Mouse (Mus musculus) limb, embryonic 13.5 days (tissue): ENCODE data around the gene Dda1. TPM values are rescaled to one million over a fixed set of nuclear protein-coding genes. Genes with fewer than 3 reads are reported as not detected.

Experiments used
- ATAC-seq: fragments of 200-750 bp; cut with Nextera tagmentation; 2 replicates; pipeline ENCODE4 v1.8.0; 2017; ENCODE audit warnings: low read depth, moderate number of reproducible peaks, moderate TSS enrichment; ENCODE audit not compliant: low FRiP score
- H3K27ac ChIP-seq: fragments of 300-500 bp; sonication (generic); 2 replicates; pipeline ENCODE4 v1.5.1; 2015; ENCODE audit warnings: inconsistent platforms, mild to moderate bottlenecking, moderate library complexity
- H3K27me3 ChIP-seq: fragments of 300-500 bp; sonication (generic); 2 replicates; pipeline ENCODE4 v1.6.1; 2015; ENCODE audit warnings: mild to moderate bottlenecking, inconsistent platforms
- H3K36me3 ChIP-seq: fragments of 300-500 bp; sonication (generic); 2 replicates; pipeline ENCODE4 v1.6.1; 2015; ENCODE audit warnings: inconsistent platforms, mild to moderate bottlenecking, moderate library complexity
- H3K4me1 ChIP-seq: fragments of 300-500 bp; sonication (generic); 2 replicates; pipeline ENCODE4 v1.6.1; 2015; ENCODE audit warnings: inconsistent platforms
- H3K4me2 ChIP-seq: fragments of 300-500 bp; sonication (generic); replicated peaks from 2 replicates; pipeline ENCODE4 v1.6.1; 2015; ENCODE audit warnings: inconsistent platforms, mild to moderate bottlenecking, moderate library complexity
- H3K4me3 ChIP-seq: fragments of 300-500 bp; sonication (generic); 2 replicates; pipeline ENCODE4 v1.5.1; 2015; ENCODE audit warnings: moderate library complexity, mild to moderate bottlenecking, inconsistent platforms
- H3K9ac ChIP-seq: fragments of 300-500 bp; sonication (generic); 2 replicates; pipeline ENCODE4 v1.6.1; 2015; ENCODE audit warnings: mild to moderate bottlenecking, inconsistent platforms
- H3K9me3 ChIP-seq: fragments of 300-500 bp; sonication (generic); 2 replicates; pipeline ENCODE4 v1.6.1; 2016; ENCODE audit warnings: inconsistent platforms
- WGBS: fragments of 180-500 bp; shearing (Covaris S2); methylation state at CpG from one replicate; pipeline ENCODE4 v1.1.7; 2015; 5-methylcytosine and 5-hydroxymethylcytosine counted together
- polyA plus RNA-seq: library from polyadenylated mRNA; unstranded; fragments of >200 nt; fragmentation: Nextera tagmentation; extraction: Ambion mirVana; gene quantifications from 2 replicates; pipeline ENCODE4 v1.2.1, GENCODE M21; 2015

Gene Dda1
- polyA plus RNA-seq, 1 experiment from 2014 or later: 105 TPM

DNA sequence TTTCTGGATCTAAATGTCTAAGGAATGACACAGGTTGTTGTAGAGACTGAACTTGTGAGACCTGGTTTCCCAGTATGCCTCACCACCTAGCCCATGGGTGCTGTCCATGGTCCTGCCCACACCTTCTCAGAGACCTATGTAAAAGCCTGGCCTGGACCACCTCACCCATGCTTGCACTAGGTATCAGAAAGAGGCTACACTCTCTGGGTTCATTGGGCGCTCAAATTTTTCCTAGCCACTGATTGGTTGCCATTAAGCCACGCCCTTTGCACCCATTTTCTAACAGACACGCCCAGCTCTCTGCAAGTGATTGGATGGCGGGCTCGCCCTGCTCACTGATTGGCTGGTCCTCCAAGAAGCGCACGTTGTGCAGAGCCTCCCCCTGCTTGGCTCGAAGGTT, 14.9 kb downstream of the Dda1 start:
- peaks cover 52% of the 10 kb centered on the region for H3K36me3 ChIP-seq
- 42% methylated on average over 8 of the region's 8 CpGs for WGBS
- H3K9ac ChIP-seq: no peak overlapping the region
- no peak for ATAC-seq
- no peaks in the 10 kb centered on the region for H3K27me3 ChIP-seq
- no peak overlapping the region for H3K27ac ChIP-seq
- H3K4me1 ChIP-seq: peaks cover 24% of the 10 kb centered on the region
- peak overlapping the region; percentile 93; the same call in 1 of the 2 replicates for H3K4me2 ChIP-seq
- H3K4me3 ChIP-seq: peak overlapping the region; percentile 5; the same call in 1 of the 2 replicates
- H3K9me3 ChIP-seq: no peaks in the 10 kb centered on the region

DNA sequence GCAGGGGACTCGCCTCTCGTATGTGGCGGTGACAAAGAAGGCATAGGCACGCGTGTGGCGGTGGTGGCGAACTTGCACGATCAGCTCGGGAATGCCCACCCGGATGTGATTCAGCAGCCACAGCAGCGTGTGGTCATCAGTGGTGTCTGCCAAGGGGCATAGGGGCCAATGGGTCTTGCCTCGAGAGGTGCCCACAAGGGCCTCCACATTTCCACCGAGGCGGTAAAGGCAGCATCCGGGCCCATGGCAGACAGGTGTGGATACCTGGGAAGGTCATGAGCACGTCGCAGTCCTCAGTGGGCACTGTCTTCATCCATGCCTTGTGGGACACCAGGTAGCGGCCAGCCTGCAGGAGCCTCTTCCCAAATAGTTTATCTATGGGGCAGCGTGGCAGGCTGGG, 15.7 kb downstream of the Dda1 start:
- Histone ChIP-seq H3K4me3 (peak overlapping the region; percentile 74), H3K9me3 (no peaks in the 10 kb centered on the region), H3K36me3 (peaks cover 44% of the 10 kb centered on the region), H3K27me3 (no peaks in the 10 kb centered on the region), H3K4me2 (peak overlapping the region; percentile 93), H3K4me1 (peaks cover 32% of the 10 kb centered on the region), H3K9ac (peak overlapping the region; percentile 90; the same call in 1 of the 2 replicates), H3K27ac (no peak overlapping the region)
- 93% methylated on average over 19 of the region's 19 CpGs for WGBS
- ATAC-seq: no peak

DNA sequence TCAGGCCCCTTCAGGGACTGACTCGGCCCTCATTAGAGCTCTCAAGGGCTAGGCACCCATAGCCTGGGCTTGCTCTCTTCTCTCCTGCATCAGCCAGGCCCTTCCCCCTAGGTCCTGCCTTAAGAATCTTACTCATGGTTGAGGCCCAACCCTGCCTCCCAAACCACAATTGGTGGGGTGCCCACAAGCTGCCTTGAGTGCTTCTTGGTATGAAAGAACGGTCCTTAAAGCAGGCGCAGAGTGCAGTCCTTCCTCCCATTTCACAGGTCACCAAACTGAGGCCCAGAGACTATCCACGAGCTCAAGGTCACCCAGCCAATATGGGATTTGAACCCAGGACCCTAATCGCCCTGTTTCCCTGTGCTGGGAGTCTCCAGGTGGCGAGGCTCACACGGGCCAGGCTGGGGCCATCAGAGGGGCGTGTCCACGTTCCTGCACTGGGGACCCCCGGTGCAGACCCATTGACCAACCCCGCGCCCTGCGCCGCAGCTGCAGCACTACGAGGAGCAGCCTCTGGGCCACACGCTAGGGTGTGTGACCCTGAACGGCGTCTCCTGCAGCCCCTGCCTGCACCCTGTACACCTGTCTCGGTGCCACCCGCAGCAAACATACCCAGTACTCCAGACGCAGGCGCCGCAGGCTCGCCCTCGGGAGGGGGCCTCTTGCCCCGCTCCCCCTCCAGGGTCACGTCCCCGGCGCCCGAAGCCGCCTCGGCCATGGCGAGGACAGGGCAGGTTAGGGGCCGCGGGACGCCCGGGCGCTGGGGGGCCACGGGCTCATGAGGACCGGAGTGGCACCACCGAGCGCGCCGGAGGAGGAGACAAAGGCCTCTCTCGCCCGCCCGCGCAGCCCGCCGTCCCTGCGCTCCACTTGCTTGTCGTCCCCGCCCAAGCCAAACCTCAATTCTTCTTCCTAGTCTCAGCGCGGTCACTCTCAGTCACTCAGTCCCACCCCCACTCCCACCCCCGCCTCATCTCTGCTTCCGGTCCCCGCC, 16.4 kb downstream of the Dda1 start, which contains the start of gene Ano8:
Gene Ano8 (minus strand): TSS at position 822 of the 994 bp plus-strand sequence.
- peaks cover 43% of the 10 kb centered on the region for H3K36me3 ChIP-seq
- H3K4me1 ChIP-seq: peaks cover 35% of the 10 kb centered on the region
- peak within 1 kb of the TSS; percentile 61; the same call in 1 of the 2 replicates for H3K27ac ChIP-seq
- peak within 1 kb of the TSS; percentile 74 for H3K4me3 ChIP-seq
- peak; percentile 68 for ATAC-seq
- no peaks in the 10 kb centered on the region for H3K9me3 ChIP-seq
- H3K9ac ChIP-seq: peak within 1 kb of the TSS; percentile 90
- 5% methylated on average over 54 of the region's 58 CpGs for WGBS
- no peaks in the 10 kb centered on the region for H3K27me3 ChIP-seq
- H3K4me2 ChIP-seq: peak within 1 kb of the TSS; percentile 93

GRCm38 (mm10) chr8:71486136-71486529, 17.1 kb downstream of the Dda1 start:
- H3K27me3 ChIP-seq: no peaks in the 10 kb centered on the region
- H3K4me2 ChIP-seq: peak overlapping the region; percentile 93
- no peak overlapping the region for H3K9ac ChIP-seq
- peaks cover 43% of the 10 kb centered on the region for H3K36me3 ChIP-seq
- H3K9me3 ChIP-seq: no peaks in the 10 kb centered on the region
- 22% methylated on average over 7 of the region's 7 CpGs for WGBS
- H3K4me3 ChIP-seq: peak overlapping the region; percentile 74
- H3K4me1 ChIP-seq: peaks cover 35% of the 10 kb centered on the region
- no peak for ATAC-seq
- no peak overlapping the region; the same call in 1 of the 2 replicates for H3K27ac ChIP-seq

GRCm38 (mm10) chr8:71487691-71488445, 18.9 kb downstream of the Dda1 start, which contains the start of gene Gtpbp3:
Gene Gtpbp3 (plus strand): TSS chr8:71488103.
- Histone ChIP-seq H3K9me3 (no peaks in the 10 kb centered on the region), H3K4me2 (peak within 1 kb of the TSS; percentile 100), H3K9ac (peak within 1 kb of the TSS; percentile 91), H3K4me1 (peaks cover 35% of the 10 kb centered on the region), H3K4me3 (peak within 1 kb of the TSS; percentile 85), H3K36me3 (peaks cover 46% of the 10 kb centered on the region), H3K27ac (peak within 1 kb of the TSS; percentile 88), H3K27me3 (no peaks in the 10 kb centered on the region)
- WGBS: under 1% methylated on average over 33 of the region's 33 CpGs
- peak; percentile 39 for ATAC-seq

- WGBS: under 1% methylated on average over 22 of the region's 22 CpGs
- H3K4me2 ChIP-seq: peak overlapping the region; percentile 100
- no peaks in the 10 kb centered on the region for H3K9me3 ChIP-seq
- peak; percentile 87 for ATAC-seq
- peaks cover 46% of the 10 kb centered on the region for H3K36me3 ChIP-seq
- peaks cover 35% of the 10 kb centered on the region for H3K4me1 ChIP-seq
- peak overlapping the region; percentile 88 for H3K27ac ChIP-seq
- peak overlapping the region; percentile 91 for H3K9ac ChIP-seq
- H3K4me3 ChIP-seq: peak overlapping the region; percentile 85
- no peaks in the 10 kb centered on the region for H3K27me3 ChIP-seq
These were observed 19.5 kb downstream of the Dda1 start for GRCm38 (mm10) chr8:71488454-71488853.

DNA sequence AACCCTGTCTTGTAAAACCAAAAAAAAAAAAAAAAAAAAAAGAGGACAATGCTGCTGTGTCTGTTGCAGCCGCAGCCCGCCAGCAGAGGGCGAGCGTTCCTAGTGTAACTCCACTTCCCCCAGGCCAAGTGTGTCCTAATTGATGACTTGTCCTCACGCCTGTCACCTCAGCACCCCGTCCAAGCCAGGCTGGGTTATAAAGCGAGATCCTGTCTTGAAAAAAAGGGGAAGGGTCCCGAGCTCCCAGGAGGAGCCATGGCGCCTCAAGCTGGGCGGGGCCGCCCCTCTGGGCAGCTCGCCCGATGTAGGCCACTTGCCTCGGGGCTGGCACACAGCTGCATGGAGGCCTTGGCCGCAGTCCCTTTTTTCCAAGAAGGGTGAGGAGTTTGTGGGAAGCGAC, 26.0 kb downstream of the Dda1 start:
- Histone ChIP-seq H3K4me3 (no peak overlapping the region), H3K4me2 (peak overlapping the region; percentile 41), H3K9me3 (no peaks in the 10 kb centered on the region), H3K4me1 (peaks cover 34% of the 10 kb centered on the region), H3K36me3 (peaks cover 47% of the 10 kb centered on the region), H3K27me3 (no peaks in the 10 kb centered on the region), H3K9ac (peak overlapping the region; percentile 39; the same call in 1 of the 2 replicates), H3K27ac (no peak overlapping the region)
- WGBS: 23% methylated on average over 16 of the region's 16 CpGs
- peak; percentile 26 for ATAC-seq

DNA sequence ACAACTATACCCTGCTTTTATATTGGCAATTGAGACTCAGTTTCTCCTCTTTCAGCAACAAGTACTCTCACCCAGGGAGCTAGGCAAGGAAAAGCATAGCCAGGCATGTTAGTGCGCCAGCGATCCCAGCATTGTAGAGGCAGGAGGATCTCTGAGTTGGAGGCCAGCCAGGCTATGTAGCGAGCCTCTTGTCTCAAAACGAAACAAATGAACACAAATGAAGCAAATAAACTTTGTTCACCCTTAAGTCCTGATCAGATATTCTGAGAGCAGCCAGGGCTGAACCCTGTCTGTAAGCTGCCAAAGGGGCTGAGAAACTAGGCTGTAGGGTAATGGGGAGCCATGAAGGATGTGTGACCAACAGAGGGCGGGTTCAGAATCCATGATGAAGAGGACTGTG, 26.8 kb downstream of the Dda1 start:
- Histone ChIP-seq H3K9ac (no peak overlapping the region), H3K9me3 (no peaks in the 10 kb centered on the region), H3K4me1 (peaks cover 34% of the 10 kb centered on the region), H3K4me2 (no peak overlapping the region), H3K36me3 (peaks cover 39% of the 10 kb centered on the region), H3K4me3 (no peak overlapping the region), H3K27me3 (no peaks in the 10 kb centered on the region), H3K27ac (peak overlapping the region; percentile 10; the same call in 1 of the 2 replicates)
- ATAC-seq: no peak
- 91% methylated on average over 5 of the region's 5 CpGs for WGBS

GRCm38 (mm10) chr8:71496481-71496880, 27.5 kb downstream of the Dda1 start:
- Histone ChIP-seq H3K4me3 (no peak overlapping the region), H3K4me1 (peaks cover 34% of the 10 kb centered on the region), H3K27me3 (no peaks in the 10 kb centered on the region), H3K9ac (0 out of 2 replicates have a peak overlapping the region, but pooled peaks have one; percentile 19), H3K27ac (no peak overlapping the region; the same call in 1 of the 2 replicates), H3K4me2 (no peak overlapping the region), H3K9me3 (no peaks in the 10 kb centered on the region), H3K36me3 (peaks cover 32% of the 10 kb centered on the region)
- 28% methylated on average over 11 of the region's 11 CpGs for WGBS
- no peak for ATAC-seq

GRCm38 (mm10) chr8:71497077-71497645, 28.2 kb downstream of the Dda1 start:
- H3K36me3 ChIP-seq: peaks cover 25% of the 10 kb centered on the region
- 91% methylated on average over 1 of the region's 1 CpGs for WGBS
- peaks cover 34% of the 10 kb centered on the region for H3K4me1 ChIP-seq
- no peak overlapping the region for H3K4me2 ChIP-seq
- no peaks in the 10 kb centered on the region for H3K27me3 ChIP-seq
- H3K9me3 ChIP-seq: no peaks in the 10 kb centered on the region
- no peak overlapping the region for H3K4me3 ChIP-seq
- H3K27ac ChIP-seq: no peak overlapping the region
- ATAC-seq: no peak
- H3K9ac ChIP-seq: no peak overlapping the region

DNA sequence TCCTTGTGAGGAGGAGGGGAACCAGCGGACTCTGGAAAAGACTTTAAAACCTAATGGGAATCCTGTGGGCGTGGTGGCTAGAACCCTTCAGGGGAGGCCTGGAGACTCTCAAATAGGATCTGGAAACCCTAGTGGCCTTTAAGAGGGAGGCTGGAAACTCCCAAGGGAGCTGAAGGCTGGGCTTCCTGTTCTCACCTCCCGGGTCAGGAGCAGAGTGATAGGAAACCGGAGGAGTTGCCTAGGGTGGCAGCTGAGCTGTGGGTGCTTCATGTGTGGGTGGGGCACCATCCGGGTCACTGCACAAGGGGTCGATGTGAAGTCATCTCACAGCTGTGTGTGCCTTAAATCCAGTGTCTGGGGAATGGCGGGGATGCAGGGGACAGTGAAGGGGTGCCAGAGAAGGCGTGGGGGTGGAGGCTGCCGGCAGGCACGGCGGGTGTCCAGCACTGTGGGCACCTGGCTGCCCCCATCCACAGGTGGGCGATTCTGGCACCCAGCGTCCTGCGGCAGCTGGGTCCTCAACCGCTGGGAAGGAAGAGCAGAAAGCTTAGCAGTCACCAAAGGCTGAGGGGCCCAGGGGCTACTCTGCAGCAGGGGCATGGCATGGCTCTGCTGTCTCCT, 29.0 kb downstream of the Dda1 start:
- Histone ChIP-seq H3K4me3 (no peak overlapping the region), H3K9ac (peak overlapping the region; percentile 32; the same call in 1 of the 2 replicates), H3K36me3 (peaks cover 17% of the 10 kb centered on the region), H3K4me2 (peak overlapping the region; percentile 23), H3K9me3 (no peaks in the 10 kb centered on the region), H3K4me1 (peaks cover 34% of the 10 kb centered on the region), H3K27ac (peak overlapping the region; percentile 15; the same call in 1 of the 2 replicates), H3K27me3 (no peaks in the 10 kb centered on the region)
- WGBS: 19% methylated on average over 15 of the region's 15 CpGs
- no peak; the same call in 1 of the 2 replicates for ATAC-seq
